Mouse (Mus musculus): ENCODE measurements around the gene Zfp524.

GRCm38 (mm10) chr7:5061774-5062359 lies 47.7 kb downstream of the Zfp524 start, which contains the start of gene U2af2:
- TF ChIP-seq POLR2A (IDR thresholded peaks at IDR 0.05; ENCODE audit: insufficient read depth, low read depth, low read length) (peak; percentile 68; the same call in 1 of the 2 replicates), CTCF (IDR thresholded peaks at IDR 0.05) (no peak)

Data from heart, adult 2 months (tissue).